Mouse (Mus musculus) embryonic facial prominence, embryonic 13.5 days (tissue): Measurements from ENCODE around the gene Ciapin1. TPM values are rescaled to one million over a fixed set of nuclear protein-coding genes. Genes with fewer than 3 reads are reported as not detected.
"Not testable (repeated sequence)": the region's sequence is repeated elsewhere in the genome, so short reads cannot be mapped to it uniquely, and the experiment has no call there.

Experiments
- ATAC-seq: fragments of 200-750 bp; cut with Nextera tagmentation; 2 replicates; pipeline ENCODE4 v1.8.0; 2017; ENCODE audit warnings: low read depth; ENCODE audit not compliant: insufficient number of reproducible peaks, insufficient read depth, low FRiP score, low TSS enrichment
- H3K27ac ChIP-seq: fragments of 300-500 bp; sonication (generic); 2 replicates; pipeline ENCODE4 v1.5.1; 2015; ENCODE audit warnings: moderate library complexity, mild to moderate bottlenecking, inconsistent platforms
- H3K27me3 ChIP-seq: fragments of 300-500 bp; sonication (generic); 2 replicates; pipeline ENCODE4 v1.6.1; 2015; ENCODE audit warnings: mild to moderate bottlenecking, inconsistent platforms
- H3K36me3 ChIP-seq: fragments of 300-500 bp; sonication (generic); 2 replicates; pipeline ENCODE4 v1.6.1; 2015; ENCODE audit warnings: mild to moderate bottlenecking, inconsistent platforms
- H3K4me1 ChIP-seq: fragments of 300-500 bp; sonication (generic); 2 replicates; pipeline ENCODE4 v1.6.1; 2015; ENCODE audit warnings: inconsistent platforms
- H3K4me2 ChIP-seq: fragments of 300-500 bp; sonication (generic); 2 replicates; pipeline ENCODE4 v1.6.1; 2015; ENCODE audit warnings: moderate library complexity, mild to moderate bottlenecking, inconsistent platforms
- H3K4me3 ChIP-seq: fragments of 300-500 bp; sonication (generic); 2 replicates; pipeline ENCODE4 v1.5.1; 2015; ENCODE audit warnings: mild to moderate bottlenecking, inconsistent platforms
- H3K9ac ChIP-seq: fragments of 300-500 bp; sonication (generic); 2 replicates; pipeline ENCODE4 v1.6.1; 2015; ENCODE audit warnings: mild to moderate bottlenecking, inconsistent platforms
- H3K9me3 ChIP-seq: fragments of 300-500 bp; sonication (generic); 2 replicates; pipeline ENCODE4 v1.6.1; 2016; ENCODE audit warnings: inconsistent platforms
- WGBS: fragments of 180-500 bp; shearing (Covaris S2); methylation state at CpG from one replicate; pipeline ENCODE4 v1.1.7; 2015; ENCODE audit warnings: mixed read lengths; 5-methylcytosine and 5-hydroxymethylcytosine counted together
- polyA plus RNA-seq: library from polyadenylated mRNA; unstranded; fragments of >200 nt; fragmentation: Nextera tagmentation; extraction: Ambion mirVana; gene quantifications from 2 replicates; pipeline ENCODE4 v1.2.1, GENCODE M21; 2015

Gene Ciapin1
- polyA plus RNA-seq, 1 experiment from 2014 or later = 123 TPM

- not testable (repeated sequence) for H3K27me3 ChIP-seq, H3K9me3 ChIP-seq, ATAC-seq, H3K4me3 ChIP-seq, H3K4me2 ChIP-seq, H3K27ac ChIP-seq
- WGBS = 90% methylated on average over 11 of the region's 11 CpGs
- Histone ChIP-seq H3K36me3 (peaks cover 56% of the 10 kb centered on the region), H3K9ac (0 out of 2 replicates have a peak overlapping the region, but pooled peaks have one; percentile 6), H3K4me1 (peaks cover 17% of the 10 kb centered on the region)
These were observed 16.6 kb upstream of the Ciapin1 start for GRCm38 (mm10) chr8:94854761-94855160.

GRCm38 (mm10) chr8:94850049-94850448 lies 11.9 kb upstream of the Ciapin1 start:
- no peak overlapping the region for H3K27ac ChIP-seq
- no peaks in the 10 kb centered on the region for H3K27me3 ChIP-seq
- H3K4me1 ChIP-seq = no peaks in the 10 kb centered on the region
- H3K9ac ChIP-seq = no peak overlapping the region
- no peaks in the 10 kb centered on the region for H3K9me3 ChIP-seq
- no peak for ATAC-seq
- H3K4me3 ChIP-seq = no peak overlapping the region
- H3K36me3 ChIP-seq = peaks cover 92% of the 10 kb centered on the region
- H3K4me2 ChIP-seq = no peak overlapping the region
- WGBS = 90% methylated on average over 5 of the region's 5 CpGs

- no peaks in the 10 kb centered on the region for H3K9me3 ChIP-seq
- no peak overlapping the region for H3K4me3 ChIP-seq
- ATAC-seq = no peak
- WGBS = 49% methylated on average over 2 of the region's 2 CpGs
- H3K9ac ChIP-seq = no peak overlapping the region
- no peak overlapping the region for H3K27ac ChIP-seq
- peaks cover 18% of the 10 kb centered on the region for H3K4me1 ChIP-seq
- no peak overlapping the region for H3K4me2 ChIP-seq
- no peaks in the 10 kb centered on the region for H3K27me3 ChIP-seq
- peaks cover 36% of the 10 kb centered on the region for H3K36me3 ChIP-seq
These were observed 3.0 kb upstream of the Ciapin1 start for GRCm38 (mm10) chr8:94841183-94841582.

- Histone ChIP-seq H3K9ac (peak overlapping the region; percentile 96), H3K36me3 (peaks cover 11% of the 10 kb centered on the region), H3K4me2 (peak overlapping the region; percentile 88), H3K27me3 (no peaks in the 10 kb centered on the region), H3K4me1 (peaks cover 18% of the 10 kb centered on the region), H3K27ac (peak overlapping the region; percentile 88), H3K4me3 (peak overlapping the region; percentile 92), H3K9me3 (no peaks in the 10 kb centered on the region)
- WGBS = under 1% methylated on average over 24 of the region's 24 CpGs
- ATAC-seq = peak; percentile 22; the same call in 1 of the 2 replicates
These were observed 442 bp upstream of the Ciapin1 start for GRCm38 (mm10) chr8:94838600-94838999.

DNA sequence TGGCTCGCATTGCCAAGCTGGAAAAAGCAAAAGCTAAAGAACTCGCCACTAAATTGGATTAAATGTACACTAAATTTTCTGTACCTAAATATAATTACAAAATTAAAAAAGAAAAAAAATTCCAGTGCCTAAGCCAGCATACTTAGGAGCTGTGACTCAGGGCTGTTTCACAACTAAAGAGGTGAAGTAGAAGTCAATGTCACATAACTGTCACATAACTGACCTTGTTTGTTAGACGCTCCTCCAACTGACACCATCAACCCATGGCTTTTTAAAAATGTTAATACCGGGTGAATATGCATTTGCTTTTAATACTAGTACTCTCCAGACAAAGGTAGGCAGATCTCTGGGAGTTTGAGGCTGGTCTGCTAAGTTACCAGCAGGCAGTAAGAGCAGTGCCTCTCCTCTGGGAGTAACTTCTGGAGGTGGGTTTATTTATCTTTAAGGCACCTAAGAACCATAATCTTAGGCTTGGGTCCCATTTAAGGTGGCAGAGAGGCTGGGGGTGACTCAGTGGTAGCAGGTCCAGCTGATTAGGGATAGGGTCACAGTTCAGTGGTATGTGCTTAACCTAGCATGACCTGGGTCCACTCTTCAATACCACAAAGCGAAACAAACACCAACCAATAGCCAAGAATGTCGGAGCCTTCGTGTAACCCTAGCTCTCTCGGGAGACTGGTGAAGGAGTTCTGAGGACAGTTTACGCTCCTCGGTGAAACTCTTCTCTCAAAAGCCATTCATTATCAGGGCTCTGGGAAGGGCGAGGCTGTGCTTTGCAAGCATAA lies 1.5 kb downstream of the Ciapin1 start:
- Histone ChIP-seq H3K36me3 (peaks cover 9% of the 10 kb centered on the region), H3K27ac (no peak overlapping the region), H3K4me3 (peak overlapping the region; percentile 92), H3K27me3 (no peaks in the 10 kb centered on the region), H3K9me3 (no peaks in the 10 kb centered on the region), H3K4me1 (peaks cover 18% of the 10 kb centered on the region), H3K9ac (peak overlapping the region; percentile 96), H3K4me2 (peak overlapping the region; percentile 88)
- WGBS = 59% methylated on average over 11 of the region's 11 CpGs
- ATAC-seq = no peak

- H3K27ac ChIP-seq, H3K4me3 ChIP-seq, H3K27me3 ChIP-seq, H3K9me3 ChIP-seq, ATAC-seq, H3K9ac ChIP-seq, H3K4me2 ChIP-seq: not testable (repeated sequence)
- 93% methylated on average over 13 of the region's 13 CpGs for WGBS
- Histone ChIP-seq H3K4me1 (peaks cover 18% of the 10 kb centered on the region), H3K36me3 (peaks cover 15% of the 10 kb centered on the region)
These were observed 2.4 kb downstream of the Ciapin1 start for GRCm38 (mm10) chr8:94835751-94836150.

DNA sequence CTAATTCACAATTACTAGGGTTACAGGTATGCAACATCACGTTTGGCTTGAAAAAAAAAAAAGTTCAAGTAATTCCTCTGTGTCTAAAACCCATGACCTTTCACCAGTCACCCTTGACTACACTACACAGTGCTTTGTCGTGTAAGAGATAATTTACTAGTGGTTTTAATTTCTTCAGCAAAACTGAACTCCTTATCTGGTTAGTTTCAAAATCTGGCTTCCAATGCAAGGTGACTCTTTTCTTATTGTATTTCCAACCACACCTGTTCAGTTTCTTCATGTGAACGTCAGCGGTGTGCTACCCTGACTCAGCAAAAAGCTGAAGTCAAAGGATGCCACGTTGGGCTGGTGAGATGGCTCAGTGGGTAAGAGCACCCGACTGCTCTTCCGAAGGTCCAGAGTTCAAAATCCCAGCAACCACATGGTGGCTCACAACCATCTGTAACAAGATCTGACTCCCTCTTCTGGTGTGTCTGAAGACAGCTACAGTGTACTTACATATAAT lies 4.2 kb downstream of the Ciapin1 start:
- not testable (repeated sequence) for H3K9me3 ChIP-seq, H3K9ac ChIP-seq, H3K27me3 ChIP-seq, H3K27ac ChIP-seq, ATAC-seq, H3K4me2 ChIP-seq, H3K4me3 ChIP-seq
- H3K36me3 ChIP-seq = peaks cover 27% of the 10 kb centered on the region
- H3K4me1 ChIP-seq = peaks cover 14% of the 10 kb centered on the region
- WGBS = 77% methylated on average over 7 of the region's 7 CpGs

DNA sequence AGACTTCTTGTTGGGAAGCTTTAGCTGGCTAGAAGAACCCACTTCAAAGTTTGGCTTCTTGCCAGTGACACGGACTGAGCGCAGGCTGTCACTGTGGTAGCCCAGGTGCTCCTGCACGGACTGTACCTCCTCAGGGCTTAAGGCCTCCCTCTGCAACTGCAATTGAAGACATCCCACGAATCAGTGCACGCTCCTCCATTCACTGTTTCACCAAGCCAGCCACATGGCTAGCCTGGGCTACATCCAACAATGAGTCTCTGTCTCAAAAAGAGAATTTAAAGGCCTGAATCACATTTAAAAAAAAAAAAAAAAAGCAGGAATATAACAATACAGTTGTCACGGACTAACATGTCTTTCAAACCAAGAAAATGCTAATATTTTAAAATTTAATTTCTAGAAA lies 9.9 kb downstream of the Ciapin1 start:
- H3K4me3 ChIP-seq = no peak overlapping the region
- peaks cover 78% of the 10 kb centered on the region for H3K36me3 ChIP-seq
- no peak overlapping the region for H3K9ac ChIP-seq
- WGBS = 86% methylated on average over 6 of the region's 6 CpGs
- no peaks in the 10 kb centered on the region for H3K9me3 ChIP-seq
- H3K27ac ChIP-seq = no peak overlapping the region
- H3K4me2 ChIP-seq = no peak overlapping the region
- H3K4me1 ChIP-seq = no peaks in the 10 kb centered on the region
- no peak for ATAC-seq
- no peaks in the 10 kb centered on the region for H3K27me3 ChIP-seq

- H3K4me3 ChIP-seq = no peak overlapping the region
- peaks cover 84% of the 10 kb centered on the region for H3K36me3 ChIP-seq
- ATAC-seq = no peak
- H3K27ac ChIP-seq = no peak overlapping the region
- no peaks in the 10 kb centered on the region for H3K4me1 ChIP-seq
- no peaks in the 10 kb centered on the region for H3K9me3 ChIP-seq
- no peak overlapping the region for H3K4me2 ChIP-seq
- H3K9ac ChIP-seq = no peak overlapping the region
- H3K27me3 ChIP-seq = no peaks in the 10 kb centered on the region
- WGBS = 93% methylated on average over 5 of the region's 5 CpGs
These were observed 11.9 kb downstream of the Ciapin1 start for GRCm38 (mm10) chr8:94826210-94826609.

DNA sequence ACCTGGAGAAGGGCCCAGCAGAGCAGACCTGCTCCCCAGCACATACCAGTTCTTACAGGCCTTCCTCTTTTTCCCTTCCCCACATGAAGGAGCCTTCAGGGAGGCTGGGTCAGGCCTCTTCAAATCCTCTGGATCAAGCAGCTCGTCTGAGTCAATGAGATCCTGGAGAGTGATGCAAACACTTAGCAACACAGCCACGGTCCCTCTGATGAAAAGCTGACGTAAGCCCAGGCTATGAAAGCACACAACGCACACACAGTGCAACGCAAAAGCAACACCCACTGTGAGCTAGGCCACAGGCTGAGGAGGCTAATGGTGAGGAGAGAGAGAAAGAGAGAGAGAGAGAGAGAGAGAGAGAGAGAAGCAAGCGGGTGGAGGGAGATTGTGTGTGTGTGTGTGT lies 13.0 kb downstream of the Ciapin1 start:
- Histone ChIP-seq H3K27me3 (no peaks in the 10 kb centered on the region), H3K27ac (no peak overlapping the region), H3K4me3 (no peak overlapping the region), H3K4me1 (no peaks in the 10 kb centered on the region), H3K9me3 (no peaks in the 10 kb centered on the region), H3K4me2 (no peak overlapping the region), H3K9ac (no peak overlapping the region), H3K36me3 (peaks cover 81% of the 10 kb centered on the region)
- WGBS = 87% methylated on average over 6 of the region's 6 CpGs
- no peak for ATAC-seq

- peaks cover 64% of the 10 kb centered on the region for H3K36me3 ChIP-seq
These were observed 15.3 kb downstream of the Ciapin1 start for GRCm38 (mm10) chr8:94822637-94823560.

More at GRCm38 (mm10) chr8:94822637-94823560, 15.3 kb downstream of the Ciapin1 start:
- H3K9ac ChIP-seq = no peak overlapping the region
- no peak for ATAC-seq
- H3K4me1 ChIP-seq = no peaks in the 10 kb centered on the region
- no peaks in the 10 kb centered on the region for H3K9me3 ChIP-seq
- WGBS = 83% methylated on average over 23 of the region's 23 CpGs
- no peak overlapping the region for H3K4me2 ChIP-seq
- H3K4me3 ChIP-seq = no peak overlapping the region
- H3K27ac ChIP-seq = no peak overlapping the region
- H3K27me3 ChIP-seq = no peaks in the 10 kb centered on the region
